ENCODE assay signal across 24 mouse cellular contexts in the genomic region with DNA sequence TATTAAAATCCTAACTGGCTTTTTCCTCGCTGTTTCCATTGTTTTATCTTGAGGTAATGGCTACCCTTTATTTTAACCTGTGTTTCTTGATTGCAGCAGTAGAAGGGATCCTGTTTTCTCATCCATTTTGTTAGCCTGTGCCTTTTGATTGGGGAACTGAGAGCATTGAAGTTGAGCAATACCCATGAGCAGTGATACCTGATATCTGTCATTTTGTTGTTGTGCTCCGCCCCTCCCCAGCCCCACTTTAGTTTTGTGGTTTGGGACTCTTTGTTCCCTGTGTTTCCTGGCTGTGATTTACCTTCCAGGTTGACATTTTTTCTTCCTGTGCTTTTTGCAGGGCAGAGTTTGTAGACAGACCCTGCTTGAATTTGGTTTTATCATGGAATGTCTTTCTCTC.
DNase-seq lines count a peak whose midpoint lies in the region; ATAC-seq lines count a peak whose summit lies in the region.
"Had no signal": no experiment of that assay in that cellular context is flagged by ENCODE, and none has a peak within 500 bp of the region (broad histone marks: within the 10 kb centered on the region; RNA-seq: fewer than 3 reads in every experiment).

No protein-coding gene starts in this region.

- no peak overlapping the region for H3K4me3 ChIP-seq in embryonic facial prominence, embryonic 14.5 days (ENCODE audit: low read depth, low read length)
- H3K4me3 ChIP-seq in embryonic facial prominence, embryonic 10.5 days: no peak overlapping the region
- H3K4me3 ChIP-seq in limb, embryonic 11.5 days (ENCODE audit: low read depth, low read length): no peak overlapping the region
- H3K4me3 ChIP-seq in limb, embryonic 10.5 days: no peak overlapping the region
- H3K4me3 ChIP-seq: embryonic facial prominence, embryonic 12.5 days; erythroblast, embryonic 14.5 days; forebrain, embryonic 12.5 days; forebrain, embryonic 15.5 days; heart, embryonic 13.5 days; hindbrain, embryonic 12.5 days; hindbrain, embryonic 15.5 days had no signal

- DNase-seq in embryonic facial prominence, embryonic 14.5 days (ENCODE audit: low spot score): peak; percentile 44
- no peak for DNase-seq in embryonic facial prominence, embryonic 10.5 days (ENCODE audit: low spot score)
- peak; percentile 17 for DNase-seq in limb, embryonic 11.5 days (ENCODE audit: low spot score)
- no peak for DNase-seq in limb, embryonic 10.5 days (ENCODE audit: low spot score)
- peak; percentile 18 for DNase-seq in 416B (ENCODE audit: low read depth)
- DNase-seq in layer of hippocampus, postnatal 25 days (ENCODE audit: extremely low spot score in 1 of 2, low spot score in 1 of 2): no peak
- DNase-seq in right cerebral cortex, postnatal 4 days: no peak
- DNase-seq: adrenal gland, adult 8-10 months; adrenal gland, postnatal 25 days; B cell, adult 2 months; cerebellum, adult 11-12 months; cerebellum, adult 8-10 months; cerebellum, postnatal 14 days; gastrocnemius, postnatal 25 days; heart, postnatal 14 days had no signal

- H3K36me3 ChIP-seq in embryonic facial prominence, embryonic 14.5 days (ENCODE audit: control insufficient read depth, insufficient read depth, low read length): no peaks in the 10 kb centered on the region
- H3K36me3 ChIP-seq in embryonic facial prominence, embryonic 10.5 days (replicated peaks): no peaks in the 10 kb centered on the region
- H3K36me3 ChIP-seq in limb, embryonic 11.5 days (ENCODE audit: control insufficient read depth, insufficient read depth, low read length): no peaks in the 10 kb centered on the region
- H3K36me3 ChIP-seq in limb, embryonic 10.5 days: no peaks in the 10 kb centered on the region
- H3K36me3 ChIP-seq: embryonic facial prominence, embryonic 12.5 days; forebrain, embryonic 12.5 days; forebrain, embryonic 15.5 days; heart, embryonic 13.5 days; hindbrain, embryonic 12.5 days; hindbrain, embryonic 15.5 days had no signal

- no peaks in the 10 kb centered on the region; the same call in 1 of the 2 replicates for H3K27me3 ChIP-seq in embryonic facial prominence, embryonic 14.5 days (replicated peaks; ENCODE audit: control insufficient read depth, insufficient read depth, low read length)
- no peaks in the 10 kb centered on the region for H3K27me3 ChIP-seq in embryonic facial prominence, embryonic 10.5 days (replicated peaks; ENCODE audit: low read depth, poor library complexity, severe bottlenecking)
- no peaks in the 10 kb centered on the region for H3K27me3 ChIP-seq in limb, embryonic 11.5 days (ENCODE audit: control insufficient read depth, insufficient read depth, low read length)
- H3K27me3 ChIP-seq in limb, embryonic 10.5 days (ENCODE audit: low read depth, poor library complexity, severe bottlenecking): no peaks in the 10 kb centered on the region
- H3K27me3 ChIP-seq: embryonic facial prominence, embryonic 12.5 days; forebrain, embryonic 12.5 days; forebrain, embryonic 15.5 days; heart, embryonic 13.5 days; hindbrain, embryonic 12.5 days; hindbrain, embryonic 15.5 days had no signal

- H3K4me1 ChIP-seq in embryonic facial prominence, embryonic 14.5 days (ENCODE audit: control insufficient read depth, insufficient read depth, low read length): no peaks in the 10 kb centered on the region
- H3K4me1 ChIP-seq in embryonic facial prominence, embryonic 10.5 days: peaks cover 1% of the 10 kb centered on the region
- H3K4me1 ChIP-seq in limb, embryonic 11.5 days (ENCODE audit: control insufficient read depth, insufficient read depth, low read length): no peaks in the 10 kb centered on the region
- H3K4me1 ChIP-seq in limb, embryonic 10.5 days: peaks cover under 1% of the 10 kb centered on the region; the same call in 1 of the 2 replicates
- H3K4me1 ChIP-seq: embryonic facial prominence, embryonic 12.5 days; forebrain, embryonic 15.5 days; hindbrain, embryonic 12.5 days; hindbrain, embryonic 15.5 days had no signal

- H3K4me2 ChIP-seq in embryonic facial prominence, embryonic 14.5 days (ENCODE audit: low read depth, low read length): no peak overlapping the region
- no peak overlapping the region for H3K4me2 ChIP-seq in limb, embryonic 11.5 days (ENCODE audit: low read depth, severe bottlenecking)
- H3K4me2 ChIP-seq: embryonic facial prominence, embryonic 12.5 days; forebrain, embryonic 12.5 days; forebrain, embryonic 15.5 days; heart, embryonic 13.5 days; hindbrain, embryonic 12.5 days; hindbrain, embryonic 15.5 days had no signal

- 0 out of 2 replicates have a peak, but pooled peaks cover 7% of the 10 kb centered on the region for H3K9me3 ChIP-seq in embryonic facial prominence, embryonic 14.5 days (ENCODE audit: control insufficient read depth, low read length)
- H3K9me3 ChIP-seq in embryonic facial prominence, embryonic 10.5 days: peaks cover 5% of the 10 kb centered on the region; the same call in 1 of the 2 replicates
- no peaks in the 10 kb centered on the region for H3K9me3 ChIP-seq in limb, embryonic 11.5 days (ENCODE audit: control insufficient read depth, low read length)
- H3K9me3 ChIP-seq in limb, embryonic 10.5 days (replicated peaks): no peaks in the 10 kb centered on the region
- H3K9me3 ChIP-seq: embryonic facial prominence, embryonic 12.5 days; forebrain, embryonic 15.5 days; heart, embryonic 13.5 days; hindbrain, embryonic 12.5 days; hindbrain, embryonic 15.5 days had no signal

- 69% methylated on average over 2 of the region's 2 CpGs for WGBS in embryonic facial prominence, embryonic 14.5 days
- 86% methylated on average over 2 of the region's 2 CpGs for WGBS in embryonic facial prominence, embryonic 10.5 days
- 85% methylated on average over 2 of the region's 2 CpGs for WGBS in limb, embryonic 11.5 days
- WGBS in limb, embryonic 10.5 days: 83% methylated on average over 2 of the region's 2 CpGs

- H3K9ac ChIP-seq in embryonic facial prominence, embryonic 14.5 days (ENCODE audit: low read depth, low read length): no peak overlapping the region
- H3K9ac ChIP-seq in limb, embryonic 11.5 days (ENCODE audit: low read length): no peak overlapping the region
- H3K9ac ChIP-seq: embryonic facial prominence, embryonic 12.5 days; forebrain, embryonic 12.5 days; forebrain, embryonic 15.5 days; heart, embryonic 13.5 days; hindbrain, embryonic 12.5 days; hindbrain, embryonic 15.5 days had no signal

- no peak for ATAC-seq in embryonic facial prominence, embryonic 14.5 days (ENCODE audit: low read depth)
- no peak for ATAC-seq in limb, embryonic 11.5 days (ENCODE audit: insufficient number of reproducible peaks, low FRiP score, low TSS enrichment, low read depth)
- 0 out of 2 replicates have a peak, but pooled peaks have one; percentile 34 for ATAC-seq in megakaryocyte progenitor cell, adult 5-6 weeks (replicated peaks; ENCODE audit: poor library complexity)
- ATAC-seq: CD4-positive, CD25-positive, alpha-beta regulatory T cell, adult 4 months; forebrain, embryonic 15.5 days had no signal

- H3K27ac ChIP-seq in embryonic facial prominence, embryonic 14.5 days (replicated peaks; ENCODE audit: low read depth, low read length): no peak overlapping the region
- H3K27ac ChIP-seq in embryonic facial prominence, embryonic 10.5 days (replicated peaks): no peak overlapping the region
- no peak overlapping the region for H3K27ac ChIP-seq in limb, embryonic 11.5 days (replicated peaks; ENCODE audit: low read depth, low read length)
- no peak overlapping the region for H3K27ac ChIP-seq in limb, embryonic 10.5 days
- H3K27ac ChIP-seq: embryonic facial prominence, embryonic 12.5 days; forebrain, embryonic 12.5 days; forebrain, embryonic 15.5 days; heart, embryonic 13.5 days; hindbrain, embryonic 12.5 days; hindbrain, embryonic 15.5 days had no signal

Comparison
In these comparisons a context has a peak if more than half of its experiments do, and no peak if none do; other contexts are left out.
1. DNase-seq: peak in embryonic facial prominence, embryonic 14.5 days (single experiment), limb, embryonic 11.5 days (single experiment) and 416B (single experiment); none in embryonic facial prominence, embryonic 10.5 days (single experiment), limb, embryonic 10.5 days (single experiment), layer of hippocampus, postnatal 25 days (0 of 2) and right cerebral cortex, postnatal 4 days (single experiment).